Mouse (Mus musculus): ENCODE data around the gene Srsf3.

The Srsf3 gene

GRCm38 (mm10) chr17:29086916-29087315, 54.5 kb downstream of the Srsf3 start:
- no peak for DNase-seq (ENCODE audit: low spot score in 2 of 2)

DNA sequence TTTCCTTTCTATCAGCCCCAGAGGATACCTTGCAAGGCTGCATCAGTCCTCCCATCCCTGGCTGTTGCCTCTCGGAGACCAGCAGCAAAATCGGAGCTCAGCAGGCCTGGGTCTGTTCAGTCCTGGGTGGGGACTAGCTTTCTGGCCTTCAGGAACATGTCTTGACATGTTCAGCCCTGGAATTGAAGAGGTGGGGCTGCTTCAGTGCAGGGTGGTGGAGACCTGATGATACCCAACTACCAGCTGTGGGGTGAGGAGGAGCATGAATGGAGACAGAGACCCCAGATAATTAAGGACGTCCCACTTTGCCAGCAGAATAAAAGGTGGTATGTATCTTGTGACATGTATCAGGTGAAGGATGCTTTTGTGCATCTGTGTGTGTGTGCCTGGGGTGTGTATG, 58.3 kb downstream of the Srsf3 start, which contains the start of gene Cdkn1a:
Gene Cdkn1a (plus strand): TSS at position 201 of the 400 bp plus-strand sequence.
- DNase-seq (ENCODE audit: low spot score in 2 of 2), result no peak

DNA sequence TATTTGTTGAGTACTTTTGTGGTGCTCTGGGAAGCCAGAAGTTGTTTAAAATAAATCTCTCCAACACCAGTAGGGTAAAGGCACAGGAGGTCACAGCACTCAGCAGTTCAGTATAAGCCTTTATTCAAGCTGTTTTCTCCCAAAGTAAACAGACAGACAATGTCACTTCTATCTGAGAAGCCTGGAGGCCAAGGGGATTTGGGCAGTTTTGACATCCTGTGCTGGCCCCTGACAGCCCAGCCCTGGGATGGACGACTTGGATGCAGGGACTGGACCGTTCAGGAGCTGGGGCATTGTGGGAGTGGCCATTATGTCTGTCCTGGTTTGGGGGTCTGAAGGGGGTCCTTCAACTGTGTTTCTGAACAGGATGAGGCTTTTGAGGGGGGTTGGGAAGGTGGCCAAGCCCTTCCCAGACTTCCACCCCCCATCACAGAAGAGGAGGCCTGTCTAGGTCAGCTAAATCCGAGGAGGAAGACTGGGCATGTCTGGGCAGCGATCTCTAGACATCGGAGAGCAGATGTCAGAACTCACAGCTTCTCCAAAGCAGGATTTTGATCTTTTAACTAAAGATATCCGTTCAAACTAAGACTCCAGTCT, 59.0 kb downstream of the Srsf3 start:
- no peak for DNase-seq (ENCODE audit: low spot score in 2 of 2)

DNA sequence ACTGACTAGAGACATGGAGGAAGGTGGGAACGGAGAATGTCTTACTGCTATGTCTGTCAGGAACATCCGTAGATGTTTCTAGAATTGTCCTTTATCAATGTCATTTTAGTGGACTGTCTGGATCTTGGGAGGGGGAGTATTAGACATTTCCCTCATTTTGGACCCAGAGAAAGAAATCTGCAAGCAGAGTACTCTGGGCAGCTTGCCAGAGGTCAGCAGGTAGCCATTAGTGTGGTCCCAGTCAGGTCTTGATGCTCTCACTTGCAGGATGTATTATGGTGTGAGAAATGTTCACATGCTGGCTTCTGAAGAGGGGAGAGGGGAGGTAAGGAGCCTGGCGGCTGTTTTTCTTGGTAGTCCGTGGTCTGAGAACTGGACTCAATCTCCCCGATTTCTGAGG, 60.1 kb downstream of the Srsf3 start:
- no peak for DNase-seq (ENCODE audit: low spot score in 2 of 2)
